Mouse (Mus musculus): ENCODE measurements around the gene Trim63.

GRCm38 (mm10) chr4:134314876-134315275 lies at the start of gene Trim63:
- TF ChIP-seq CTCF (IDR thresholded peaks at IDR 0.05; ENCODE audit: extremely low read depth, insufficient read depth, insufficient read length, insufficient replicate concordance) (no peak), POLR2A (IDR thresholded peaks at IDR 0.05; ENCODE audit: low read depth, low read length) (no peak)

All from spleen, adult 2 months (tissue).